Mouse (Mus musculus): ENCODE results near the gene Bcl2l1.

- TF ChIP-seq CTCF (IDR thresholded peaks at IDR 0.05; ENCODE audit: low read depth, low read length) (no peak), POLR2A (IDR thresholded peaks at IDR 0.05; ENCODE audit: extremely low read depth, insufficient read depth, low read length) (no peak)
Observed at GRCm38 (mm10) chr2:152797589-152797988, 33.9 kb downstream of the Bcl2l1 start.
